Mouse (Mus musculus): Measurements from ENCODE around the gene Mki67. TPM values are rescaled to one million over a fixed set of nuclear protein-coding genes. Genes with fewer than 3 reads are reported as not detected.

Gene Mki67
- polyA plus RNA-seq, 1 experiment, result 19.1 TPM

DNA sequence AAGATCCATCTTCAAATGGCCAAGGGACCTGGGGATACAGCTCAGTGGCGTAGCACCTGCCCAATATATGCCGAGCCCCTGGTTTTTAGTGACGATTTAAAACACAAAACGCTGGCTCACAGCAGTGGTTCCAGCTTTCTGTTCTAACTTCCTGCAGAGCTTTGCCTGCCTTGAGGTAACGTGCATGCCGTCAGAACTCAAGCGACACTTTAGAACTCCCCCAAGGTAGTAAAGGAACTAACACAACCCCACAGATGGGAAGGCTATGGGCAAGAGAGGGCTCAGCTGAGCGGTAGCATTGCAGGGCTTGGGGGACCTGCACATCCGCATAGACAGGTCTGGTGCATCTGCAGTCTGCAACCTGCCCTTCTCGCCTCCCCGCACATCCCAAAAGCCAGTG, 63.4 kb downstream of the Mki67 start:
- Histone ChIP-seq H3K27me3 (ENCODE audit: control insufficient read depth, insufficient read depth, low read length) (no peaks in the 10 kb centered on the region), H3K4me3 (ENCODE audit: control insufficient read depth, insufficient read depth, low read length) (peak overlapping the region; percentile 50), H3K36me3 (ENCODE audit: control insufficient read depth, insufficient read depth, low read length) (0 out of 2 replicates have a peak, but pooled peaks cover 3% of the 10 kb centered on the region), H3K27ac (ENCODE audit: control insufficient read depth, insufficient read depth, low read length) (peak overlapping the region; percentile 97), H3K4me1 (replicated peaks; ENCODE audit: control insufficient read depth, insufficient read depth, low read length) (peaks cover 69% of the 10 kb centered on the region)
- 2% methylated on average over 11 of the region's 11 CpGs for whole genome bisulfite sequencing
- no peak for TF ChIP-seq CTCF (IDR thresholded peaks at IDR 0.05; ENCODE audit: borderline replicate concordance, control insufficient read depth, extremely low read depth, insufficient read depth, low read length, poor library complexity)
- 0 out of 2 replicates have a peak, but pooled peaks have one; percentile 20 for TF ChIP-seq POLR2A (IDR thresholded peaks at IDR 0.05; ENCODE audit: control insufficient read depth, extremely low read depth, insufficient read depth, low read length, poor library complexity)
- DNase-seq, result peak; percentile 63

DNA sequence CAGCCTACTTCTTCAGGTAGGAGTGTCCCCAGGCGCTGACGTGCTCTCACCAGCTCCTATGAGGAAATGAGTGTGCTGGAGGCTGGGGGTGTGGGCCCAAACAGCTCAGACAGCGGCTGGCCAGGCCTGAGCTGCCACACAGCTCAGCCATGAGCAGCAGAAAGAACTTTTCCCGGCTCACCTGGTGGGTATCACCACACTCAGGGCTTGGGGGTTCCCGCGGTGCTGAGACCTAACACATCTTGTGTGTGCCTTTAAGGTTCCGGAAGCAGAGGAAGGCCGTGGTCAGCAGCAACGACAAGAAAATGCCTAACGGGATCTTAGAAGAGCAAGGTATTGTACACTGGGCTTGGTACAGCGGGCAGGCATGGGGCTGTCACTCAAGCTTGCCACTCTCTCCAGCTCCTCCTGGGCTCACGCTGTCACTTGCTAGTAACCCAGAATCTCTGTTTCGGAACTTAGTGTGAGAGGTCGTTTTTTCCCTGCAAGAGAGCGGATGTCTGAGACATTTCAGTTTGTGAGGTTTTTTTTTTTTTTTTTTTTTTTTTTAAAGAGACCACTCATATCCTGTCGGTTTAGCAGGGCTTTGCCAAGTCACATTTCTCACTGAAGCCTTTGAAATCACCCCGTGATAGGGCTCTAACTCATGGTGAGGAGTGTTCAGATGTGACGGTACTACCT, 64.2 kb downstream of the Mki67 start:
- peak; percentile 70 for DNase-seq
- TF ChIP-seq CTCF (IDR thresholded peaks at IDR 0.05; ENCODE audit: borderline replicate concordance, control insufficient read depth, extremely low read depth, insufficient read depth, low read length, poor library complexity) (no peak), POLR2A (IDR thresholded peaks at IDR 0.05; ENCODE audit: control insufficient read depth, extremely low read depth, insufficient read depth, low read length, poor library complexity) (no peak; the same call in 1 of the 2 replicates)
- Histone ChIP-seq H3K27me3 (ENCODE audit: control insufficient read depth, insufficient read depth, low read length) (no peaks in the 10 kb centered on the region), H3K4me1 (replicated peaks; ENCODE audit: control insufficient read depth, insufficient read depth, low read length) (peaks cover 67% of the 10 kb centered on the region), H3K27ac (ENCODE audit: control insufficient read depth, insufficient read depth, low read length) (peak overlapping the region; percentile 97), H3K4me3 (ENCODE audit: control insufficient read depth, insufficient read depth, low read length) (peak overlapping the region; percentile 82), H3K36me3 (ENCODE audit: control insufficient read depth, insufficient read depth, low read length) (0 out of 2 replicates have a peak, but pooled peaks cover 3% of the 10 kb centered on the region)
- WGBS, result 3% methylated on average over 18 of the region's 18 CpGs

DNA sequence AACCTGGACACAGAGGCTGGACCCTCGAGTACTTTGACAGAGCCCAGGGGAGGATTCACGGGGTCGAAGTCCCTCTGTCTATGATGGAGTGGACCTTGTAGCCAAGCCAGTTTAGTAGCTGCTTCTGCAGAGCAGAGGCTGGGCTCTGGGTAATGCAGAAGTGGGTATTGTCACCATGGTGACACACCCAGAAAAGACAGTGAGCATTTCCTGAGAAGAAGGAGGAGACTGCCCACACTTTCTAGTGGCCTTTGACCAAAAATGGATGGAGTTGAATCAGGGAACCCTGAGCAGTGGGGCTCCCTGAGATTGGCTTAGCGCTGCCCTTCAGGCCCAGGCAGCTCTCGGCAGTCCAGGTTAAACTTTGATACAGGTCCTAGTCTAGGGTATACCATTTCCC, 66.1 kb downstream of the Mki67 start:
- H3K27ac ChIP-seq (ENCODE audit: control insufficient read depth, insufficient read depth, low read length), result no peak overlapping the region
- 47% methylated on average over 5 of the region's 5 CpGs for WGBS
- DNase-seq, result no peak
- no peaks in the 10 kb centered on the region for H3K27me3 ChIP-seq (ENCODE audit: control insufficient read depth, insufficient read depth, low read length)
- peaks cover 57% of the 10 kb centered on the region for H3K4me1 ChIP-seq (replicated peaks; ENCODE audit: control insufficient read depth, insufficient read depth, low read length)
- TF ChIP-seq POLR2A (IDR thresholded peaks at IDR 0.05; ENCODE audit: control insufficient read depth, extremely low read depth, insufficient read depth, low read length, poor library complexity), result no peak
- TF ChIP-seq CTCF (IDR thresholded peaks at IDR 0.05; ENCODE audit: borderline replicate concordance, control insufficient read depth, extremely low read depth, insufficient read depth, low read length, poor library complexity), result no peak
- H3K36me3 ChIP-seq (ENCODE audit: control insufficient read depth, insufficient read depth, low read length), result 0 out of 2 replicates have a peak, but pooled peaks cover 3% of the 10 kb centered on the region
- no peak overlapping the region for H3K4me3 ChIP-seq (ENCODE audit: control insufficient read depth, insufficient read depth, low read length)

DNA sequence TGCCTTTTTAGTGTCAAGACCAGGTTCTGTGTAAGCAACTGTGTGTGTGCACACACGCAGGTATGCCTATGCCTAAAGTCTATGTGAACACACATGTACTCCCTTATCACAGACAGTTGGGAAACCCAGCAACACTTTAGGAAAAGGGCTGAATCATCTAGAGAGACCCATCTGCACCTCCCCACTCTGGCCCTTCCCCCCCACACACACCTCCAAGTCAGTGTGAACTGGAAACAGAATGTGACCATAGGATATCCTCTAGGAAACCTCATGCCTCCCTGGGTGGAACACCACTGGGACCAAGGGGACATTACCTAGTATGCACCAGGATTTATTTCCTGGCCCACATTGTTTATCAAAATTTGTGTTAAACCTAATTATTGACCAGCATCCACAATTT, 66.9 kb downstream of the Mki67 start:
- Histone ChIP-seq H3K27ac (ENCODE audit: control insufficient read depth, insufficient read depth, low read length) (no peak overlapping the region), H3K4me1 (replicated peaks; ENCODE audit: control insufficient read depth, insufficient read depth, low read length) (peaks cover 50% of the 10 kb centered on the region)
- whole genome bisulfite sequencing, result 89% methylated on average over 1 of the region's 1 CpGs

DNA sequence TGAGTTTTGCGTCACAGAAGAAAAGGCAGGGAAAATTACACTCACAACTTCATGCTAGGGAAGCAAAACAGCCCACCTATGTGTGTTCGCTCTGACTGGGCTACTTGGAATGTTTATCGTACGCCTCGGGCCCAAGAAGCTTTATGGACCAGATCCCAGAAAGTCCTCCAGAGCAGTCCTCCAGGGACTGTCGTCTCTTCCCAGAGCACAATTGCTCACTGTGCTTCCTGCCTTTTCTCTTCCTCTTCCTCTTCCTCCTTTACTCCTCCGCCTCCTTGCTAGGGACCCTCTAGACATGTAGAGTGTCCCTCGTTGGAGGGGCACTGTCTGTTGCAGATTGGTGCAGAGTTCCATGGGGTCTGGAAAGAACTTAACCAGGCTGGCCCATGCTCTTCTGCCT, 67.3 kb downstream of the Mki67 start:
- H3K27me3 ChIP-seq (ENCODE audit: control insufficient read depth, insufficient read depth, low read length), result no peaks in the 10 kb centered on the region
- 88% methylated on average over 8 of the region's 8 CpGs for WGBS
- H3K36me3 ChIP-seq (ENCODE audit: control insufficient read depth, insufficient read depth, low read length), result 0 out of 2 replicates have a peak, but pooled peaks cover 3% of the 10 kb centered on the region
- H3K4me1 ChIP-seq (replicated peaks; ENCODE audit: control insufficient read depth, insufficient read depth, low read length), result peaks cover 45% of the 10 kb centered on the region
- H3K27ac ChIP-seq (ENCODE audit: control insufficient read depth, insufficient read depth, low read length), result no peak overlapping the region
- no peak overlapping the region for H3K4me3 ChIP-seq (ENCODE audit: control insufficient read depth, insufficient read depth, low read length)
- no peak for DNase-seq
- TF ChIP-seq POLR2A (IDR thresholded peaks at IDR 0.05; ENCODE audit: control insufficient read depth, extremely low read depth, insufficient read depth, low read length, poor library complexity) (no peak), CTCF (IDR thresholded peaks at IDR 0.05; ENCODE audit: borderline replicate concordance, control insufficient read depth, extremely low read depth, insufficient read depth, low read length, poor library complexity) (no peak)

More for the DNA sequence above, 66.9 kb downstream of the Mki67 start:
- no peak for TF ChIP-seq CTCF (IDR thresholded peaks at IDR 0.05; ENCODE audit: borderline replicate concordance, control insufficient read depth, extremely low read depth, insufficient read depth, low read length, poor library complexity)
- TF ChIP-seq POLR2A (IDR thresholded peaks at IDR 0.05; ENCODE audit: control insufficient read depth, extremely low read depth, insufficient read depth, low read length, poor library complexity), result no peak
- no peak for DNase-seq
- Histone ChIP-seq H3K36me3 (ENCODE audit: control insufficient read depth, insufficient read depth, low read length) (0 out of 2 replicates have a peak, but pooled peaks cover 3% of the 10 kb centered on the region), H3K27me3 (ENCODE audit: control insufficient read depth, insufficient read depth, low read length) (no peaks in the 10 kb centered on the region), H3K4me3 (ENCODE audit: control insufficient read depth, insufficient read depth, low read length) (no peak overlapping the region)

DNA sequence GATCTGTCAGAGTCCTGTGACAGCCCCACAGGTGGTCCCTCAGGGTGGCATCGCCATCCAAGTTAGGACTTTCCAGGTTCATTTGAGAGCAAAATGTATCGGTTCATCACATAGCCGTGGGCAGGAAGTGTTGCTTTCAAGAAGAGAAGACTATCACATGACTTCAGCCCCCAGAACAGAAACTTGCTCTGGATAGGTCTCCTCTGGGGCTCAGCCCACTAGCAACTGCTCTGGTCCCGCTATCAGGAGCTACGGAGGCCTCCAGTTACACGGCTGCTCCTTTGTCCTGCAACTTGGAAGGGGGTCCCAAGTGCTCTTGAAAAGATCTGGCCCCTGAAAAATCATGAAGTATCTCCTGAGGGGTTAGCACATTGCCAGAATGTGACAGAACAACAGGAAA, 69.2 kb downstream of the Mki67 start:
- Histone ChIP-seq H3K4me1 (replicated peaks; ENCODE audit: control insufficient read depth, insufficient read depth, low read length) (peaks cover 36% of the 10 kb centered on the region), H3K4me3 (ENCODE audit: control insufficient read depth, insufficient read depth, low read length) (no peak overlapping the region), H3K27ac (ENCODE audit: control insufficient read depth, insufficient read depth, low read length) (peak overlapping the region; percentile 84), H3K36me3 (ENCODE audit: control insufficient read depth, insufficient read depth, low read length) (0 out of 2 replicates have a peak, but pooled peaks cover 10% of the 10 kb centered on the region), H3K27me3 (ENCODE audit: control insufficient read depth, insufficient read depth, low read length) (no peaks in the 10 kb centered on the region)
- TF ChIP-seq POLR2A (IDR thresholded peaks at IDR 0.05; ENCODE audit: control insufficient read depth, extremely low read depth, insufficient read depth, low read length, poor library complexity), result no peak
- 24% methylated on average over 6 of the region's 6 CpGs for WGBS
- DNase-seq, result peak; percentile 56
